Mouse (Mus musculus) limb, embryonic 12.5 days (tissue): Measurements from ENCODE around the gene Ccdc148. TPM values are rescaled to one million over a fixed set of nuclear protein-coding genes. Genes with fewer than 3 reads are reported as not detected.

ENCODE experiments used
- ATAC-seq: fragments of 200-750 bp; cut with Nextera tagmentation; 2 replicates; pipeline ENCODE4 v1.8.0; 2017; ENCODE audit warnings: low read depth, moderate TSS enrichment; ENCODE audit not compliant: insufficient number of reproducible peaks, insufficient read depth, low FRiP score, low TSS enrichment
- H3K27ac ChIP-seq: fragments of 300-500 bp; sonication (generic); 2 replicates; pipeline ENCODE4 v1.5.1; 2016; ENCODE audit warnings: mild to moderate bottlenecking, moderate library complexity
- H3K27me3 ChIP-seq: fragments of 300-500 bp; sonication (generic); 2 replicates; pipeline ENCODE4 v1.6.1; 2016; ENCODE audit warnings: mild to moderate bottlenecking, moderate library complexity
- H3K36me3 ChIP-seq: fragments of 300-500 bp; sonication (generic); 2 replicates; pipeline ENCODE4 v1.6.1; 2016; ENCODE audit warnings: mild to moderate bottlenecking, moderate library complexity
- H3K4me1 ChIP-seq: fragments of 300-500 bp; sonication (generic); replicated peaks from 2 replicates; pipeline ENCODE4 v1.6.1; 2016
- H3K4me2 ChIP-seq: fragments of 300-500 bp; sonication (generic); 2 replicates; pipeline ENCODE4 v1.6.1; 2016; ENCODE audit warnings: mild to moderate bottlenecking, moderate library complexity
- H3K4me3 ChIP-seq: fragments of 300-500 bp; sonication (generic); replicated peaks from 2 replicates; pipeline ENCODE4 v1.5.1; 2016; ENCODE audit warnings: mild to moderate bottlenecking
- H3K9ac ChIP-seq: fragments of 300-500 bp; sonication (generic); replicated peaks from 2 replicates; pipeline ENCODE4 v1.6.1; 2016; ENCODE audit warnings: mild to moderate bottlenecking, moderate library complexity
- H3K9me3 ChIP-seq: fragments of 300-500 bp; sonication (generic); 2 replicates; pipeline ENCODE4 v1.6.1; 2016; ENCODE audit warnings: mild to moderate bottlenecking, moderate library complexity
- WGBS: fragments of 180-500 bp; shearing (Covaris S2); methylation state at CpG from one replicate; pipeline ENCODE4 v1.1.7; 2016; 5-methylcytosine and 5-hydroxymethylcytosine counted together
- polyA plus RNA-seq: library from polyadenylated mRNA; unstranded; fragments of >200 nt; fragmentation: Nextera tagmentation; extraction: Ambion mirVana; gene quantifications from 2 replicates; pipeline ENCODE4 v1.2.1, GENCODE M21; 2016

The Ccdc148 gene
- polyA plus RNA-seq, 1 experiment from 2014 or later, result 0.69 TPM

DNA sequence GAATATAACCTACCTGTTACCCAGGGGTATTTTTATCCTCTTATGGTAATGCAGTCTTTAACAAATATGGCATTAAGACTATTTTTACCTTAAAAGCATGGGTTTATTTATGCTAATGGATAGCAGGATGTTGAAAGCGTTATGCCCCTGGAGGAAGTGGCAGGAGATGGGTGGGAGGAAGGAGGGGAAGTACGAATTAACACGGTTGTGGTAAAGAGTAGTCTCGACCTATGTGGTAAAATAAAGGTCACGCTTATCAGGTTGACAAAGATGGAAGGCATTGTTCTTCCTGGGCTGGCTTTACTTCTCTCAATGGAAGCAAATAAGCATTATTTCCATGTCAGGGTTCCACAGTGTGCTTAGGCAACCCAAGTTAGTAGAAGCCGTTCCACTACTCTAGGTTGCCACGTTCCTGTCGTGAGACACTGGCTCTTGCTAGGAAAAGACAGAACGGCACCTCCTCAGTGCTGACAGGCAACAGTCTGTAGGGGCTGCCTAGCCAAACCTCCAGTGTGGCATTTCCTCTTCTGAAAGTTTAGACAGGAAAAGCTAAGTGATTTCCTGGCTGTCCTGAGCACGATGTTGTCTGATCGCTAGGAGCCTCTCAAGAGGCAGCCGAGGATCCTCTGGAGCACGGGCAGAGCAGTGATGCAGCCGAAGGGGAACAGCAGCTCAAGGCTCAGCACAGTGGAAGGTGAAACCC is 253.5 kb downstream of the Ccdc148 start:
- H3K4me3 ChIP-seq, result no peak overlapping the region
- H3K9ac ChIP-seq, result no peak overlapping the region
- H3K9me3 ChIP-seq, result no peaks in the 10 kb centered on the region
- no peak for ATAC-seq
- WGBS, result 59% methylated on average over 14 of the region's 14 CpGs
- no peaks in the 10 kb centered on the region for H3K36me3 ChIP-seq
- no peak overlapping the region for H3K4me2 ChIP-seq
- H3K27ac ChIP-seq, result no peak overlapping the region
- H3K4me1 ChIP-seq, result no peaks in the 10 kb centered on the region; the same call in 1 of the 2 replicates
- H3K27me3 ChIP-seq, result no peaks in the 10 kb centered on the region

DNA sequence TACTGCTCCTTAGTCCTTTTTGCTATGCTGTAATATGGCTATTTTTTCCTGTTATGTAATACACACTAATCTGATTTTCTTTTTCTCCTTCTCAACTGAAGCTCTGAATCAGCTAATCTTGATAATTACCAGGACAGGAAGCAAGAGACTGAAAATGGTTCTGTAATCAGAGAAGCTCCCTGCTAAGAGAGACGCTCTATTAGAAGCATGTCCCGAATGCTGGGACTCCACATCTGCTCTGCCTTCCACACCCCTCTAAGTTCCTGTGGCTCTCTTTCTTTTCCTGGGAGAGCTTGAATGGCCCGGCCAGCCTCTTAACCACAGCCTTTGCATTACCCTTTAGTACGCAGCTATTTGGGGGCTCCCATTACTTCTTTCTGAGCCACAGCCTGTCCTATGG is 255.4 kb downstream of the Ccdc148 start:
- Histone ChIP-seq H3K27me3 (no peaks in the 10 kb centered on the region), H3K27ac (no peak overlapping the region), H3K4me1 (no peaks in the 10 kb centered on the region; the same call in 1 of the 2 replicates), H3K4me3 (no peak overlapping the region), H3K9ac (no peak overlapping the region), H3K9me3 (no peaks in the 10 kb centered on the region), H3K4me2 (no peak overlapping the region), H3K36me3 (no peaks in the 10 kb centered on the region)
- WGBS, result 54% methylated on average over 4 of the region's 4 CpGs
- no peak for ATAC-seq

DNA sequence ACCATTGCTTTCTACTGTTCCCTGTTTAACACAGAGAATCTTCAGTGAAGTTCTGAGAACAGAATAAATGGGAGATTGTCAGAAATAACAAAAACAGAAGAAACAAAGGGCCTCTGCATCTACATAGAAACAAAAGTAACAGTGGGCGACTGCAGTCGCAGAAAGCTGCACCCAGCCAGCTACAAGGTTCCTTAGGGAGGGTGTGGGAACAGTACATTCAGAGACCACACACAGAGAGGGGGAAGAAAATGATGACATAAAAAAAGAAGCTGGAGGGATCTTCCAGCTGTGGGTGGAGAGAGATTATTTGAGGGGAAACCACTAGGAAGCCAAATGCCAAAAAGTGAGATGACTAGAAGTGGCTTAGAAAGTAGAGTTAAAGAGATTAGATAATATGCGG is 280.6 kb downstream of the Ccdc148 start:
- H3K9ac ChIP-seq, result no peak overlapping the region
- H3K36me3 ChIP-seq, result no peaks in the 10 kb centered on the region
- H3K4me1 ChIP-seq, result no peaks in the 10 kb centered on the region
- 68% methylated on average over 3 of the region's 3 CpGs for WGBS
- H3K9me3 ChIP-seq, result no peaks in the 10 kb centered on the region
- no peaks in the 10 kb centered on the region for H3K27me3 ChIP-seq
- ATAC-seq, result no peak
- no peak overlapping the region for H3K4me3 ChIP-seq
- H3K27ac ChIP-seq, result no peak overlapping the region
- no peak overlapping the region for H3K4me2 ChIP-seq

DNA sequence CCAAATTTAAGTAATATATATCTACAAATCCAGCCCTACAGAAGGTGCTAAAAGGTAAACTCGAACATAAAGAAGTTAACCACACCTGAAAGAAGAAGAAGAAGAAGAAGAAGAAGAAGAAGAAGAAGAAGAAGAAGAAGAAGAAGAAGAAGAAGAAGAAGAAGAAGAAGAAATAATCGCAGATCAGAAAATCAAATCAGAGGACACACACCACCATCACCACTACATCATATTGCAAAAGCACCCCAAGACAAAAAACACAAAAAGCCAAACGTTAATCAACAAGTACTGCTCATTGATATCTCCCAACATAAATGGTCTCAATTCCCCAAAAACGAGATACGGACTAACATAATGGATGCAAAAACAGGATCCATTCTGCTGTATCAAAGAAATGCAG is 301.3 kb downstream of the Ccdc148 start, which contains the start of gene Gm11099:
Gm11099 (plus strand) TSS at position 301 of the 400 bp plus-strand sequence.
- no peak for ATAC-seq
- Histone ChIP-seq H3K4me2 (no peak within 1 kb of the TSS), H3K9ac (no peak within 1 kb of the TSS), H3K9me3 (no peaks in the 10 kb centered on the region), H3K27ac (no peak within 1 kb of the TSS), H3K4me1 (no peaks in the 10 kb centered on the region), H3K36me3 (no peaks in the 10 kb centered on the region), H3K27me3 (no peaks in the 10 kb centered on the region), H3K4me3 (no peak within 1 kb of the TSS)
- WGBS, result 89% methylated on average over 5 of the region's 5 CpGs

DNA sequence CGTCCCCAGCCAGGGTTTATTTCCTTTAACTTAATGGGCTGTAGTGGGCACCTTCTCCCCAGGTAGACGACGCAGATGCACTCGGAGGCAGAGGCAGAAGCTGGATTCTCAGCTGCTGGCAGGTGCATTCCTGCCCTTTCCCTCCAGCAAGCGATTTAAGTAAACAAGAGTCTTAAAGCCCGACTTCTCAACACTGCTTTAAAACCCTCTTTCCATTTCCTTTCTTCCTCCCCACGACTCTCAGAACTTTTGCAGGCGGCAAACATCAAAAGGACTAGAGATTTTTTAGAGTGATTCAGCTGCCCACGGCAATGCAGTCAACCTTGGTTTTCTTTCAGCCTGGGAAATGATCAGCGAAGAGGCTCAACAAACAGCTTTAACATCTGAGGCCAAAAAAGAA is 316.0 kb downstream of the Ccdc148 start:
- 15% methylated on average over 10 of the region's 10 CpGs for WGBS
- no peak overlapping the region for H3K4me2 ChIP-seq
- ATAC-seq, result no peak
- H3K4me1 ChIP-seq, result peaks cover 4% of the 10 kb centered on the region; the same call in 1 of the 2 replicates
- no peaks in the 10 kb centered on the region for H3K36me3 ChIP-seq
- H3K27me3 ChIP-seq, result no peaks in the 10 kb centered on the region
- no peak overlapping the region for H3K27ac ChIP-seq
- H3K9ac ChIP-seq, result no peak overlapping the region
- no peak overlapping the region for H3K4me3 ChIP-seq
- H3K9me3 ChIP-seq, result no peaks in the 10 kb centered on the region

DNA sequence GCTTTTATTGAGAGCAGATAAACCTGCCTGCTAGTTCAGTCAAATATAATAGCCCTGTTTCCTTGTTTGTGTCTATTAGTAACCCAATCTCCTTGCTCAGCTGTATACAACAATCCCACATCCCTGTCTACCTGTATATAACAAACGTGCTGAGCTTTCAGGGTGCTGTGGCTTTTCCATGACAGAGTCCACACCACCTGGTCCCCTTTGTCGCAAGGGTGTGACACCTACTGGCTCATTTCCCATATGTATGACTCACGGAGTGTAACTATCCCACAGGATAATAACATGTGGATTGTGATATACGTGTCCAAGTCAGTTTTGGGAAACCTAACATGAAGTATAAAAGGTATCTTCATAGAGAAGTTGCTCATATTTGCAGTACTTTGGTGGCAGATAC is 318.0 kb downstream of the Ccdc148 start:
- Histone ChIP-seq H3K9me3 (no peaks in the 10 kb centered on the region), H3K4me3 (no peak overlapping the region), H3K27ac (no peak overlapping the region), H3K9ac (no peak overlapping the region), H3K4me1 (peaks cover 4% of the 10 kb centered on the region; the same call in 1 of the 2 replicates), H3K36me3 (no peaks in the 10 kb centered on the region), H3K4me2 (no peak overlapping the region), H3K27me3 (no peaks in the 10 kb centered on the region)
- 88% methylated on average over 4 of the region's 4 CpGs for WGBS
- no peak for ATAC-seq

DNA sequence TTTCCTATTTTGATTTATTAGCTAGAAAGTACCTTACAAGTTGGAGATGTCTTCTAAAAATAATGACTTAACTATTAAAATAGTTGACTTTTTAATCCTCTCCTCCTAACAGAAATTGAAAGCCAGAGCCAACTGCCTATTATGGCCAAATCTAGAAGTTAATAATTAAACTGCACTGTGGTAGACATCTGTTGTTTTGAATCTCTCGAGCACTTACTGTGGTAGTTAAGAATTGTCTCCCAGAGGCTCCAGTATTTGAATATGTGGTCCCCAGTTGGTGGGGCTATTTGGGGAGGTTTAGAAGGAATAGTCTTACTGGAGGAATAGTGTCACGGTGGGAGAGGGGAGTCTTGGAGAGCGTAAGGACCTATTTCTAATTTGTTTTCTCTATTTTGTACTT is 319.5 kb downstream of the Ccdc148 start:
- 86% methylated on average over 3 of the region's 3 CpGs for WGBS
- no peak for ATAC-seq

DNA sequence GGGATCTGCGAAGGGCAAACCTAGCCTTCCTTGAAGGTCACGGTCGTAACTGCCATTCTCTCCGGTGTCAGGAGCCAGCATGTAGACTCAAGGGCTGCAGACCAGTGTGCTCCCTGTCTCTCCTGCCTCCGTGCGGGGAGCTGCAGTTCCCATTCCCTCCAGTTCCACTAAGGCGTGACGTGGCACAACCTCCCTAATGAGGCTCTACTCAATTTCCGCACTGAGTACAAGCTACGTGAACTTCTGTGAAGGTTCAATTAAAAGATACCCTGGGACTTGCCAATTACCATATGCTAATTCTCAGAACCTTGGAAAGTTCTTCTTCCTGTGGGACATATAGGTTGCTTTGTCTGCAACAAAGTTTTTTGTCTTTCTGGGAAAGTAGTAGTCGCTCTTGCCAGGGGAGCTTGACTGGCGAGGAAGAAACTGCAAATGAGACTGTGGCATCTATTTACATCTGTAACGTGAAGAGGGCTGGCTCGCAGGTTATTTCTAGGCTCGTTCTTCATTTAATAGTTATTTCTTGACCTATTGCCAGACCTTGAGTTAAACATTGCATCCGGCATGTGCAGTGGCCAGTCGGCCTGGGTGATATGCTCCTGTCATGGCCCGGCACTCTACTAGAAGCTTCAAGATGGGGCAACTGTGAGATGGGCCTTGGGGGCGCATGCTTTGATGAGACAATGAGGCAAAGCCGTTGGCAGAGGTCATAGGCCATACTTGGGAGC is 328.1 kb downstream of the Ccdc148 start:
- H3K27ac ChIP-seq, result no peak overlapping the region
- H3K27me3 ChIP-seq, result no peaks in the 10 kb centered on the region
- no peaks in the 10 kb centered on the region; the same call in 1 of the 2 replicates for H3K9me3 ChIP-seq
- 91% methylated on average over 20 of the region's 20 CpGs for WGBS
- peaks cover 2% of the 10 kb centered on the region for H3K4me1 ChIP-seq
- no peak overlapping the region for H3K4me3 ChIP-seq
- no peak for ATAC-seq
- no peak overlapping the region for H3K4me2 ChIP-seq
- no peaks in the 10 kb centered on the region for H3K36me3 ChIP-seq
- H3K9ac ChIP-seq, result no peak overlapping the region

More for the DNA sequence above, 319.5 kb downstream of the Ccdc148 start:
- Histone ChIP-seq H3K27ac (no peak overlapping the region), H3K9me3 (no peaks in the 10 kb centered on the region), H3K4me3 (no peak overlapping the region), H3K4me2 (no peak overlapping the region), H3K4me1 (peaks cover 4% of the 10 kb centered on the region; the same call in 1 of the 2 replicates), H3K27me3 (no peaks in the 10 kb centered on the region), H3K36me3 (no peaks in the 10 kb centered on the region), H3K9ac (no peak overlapping the region)

DNA sequence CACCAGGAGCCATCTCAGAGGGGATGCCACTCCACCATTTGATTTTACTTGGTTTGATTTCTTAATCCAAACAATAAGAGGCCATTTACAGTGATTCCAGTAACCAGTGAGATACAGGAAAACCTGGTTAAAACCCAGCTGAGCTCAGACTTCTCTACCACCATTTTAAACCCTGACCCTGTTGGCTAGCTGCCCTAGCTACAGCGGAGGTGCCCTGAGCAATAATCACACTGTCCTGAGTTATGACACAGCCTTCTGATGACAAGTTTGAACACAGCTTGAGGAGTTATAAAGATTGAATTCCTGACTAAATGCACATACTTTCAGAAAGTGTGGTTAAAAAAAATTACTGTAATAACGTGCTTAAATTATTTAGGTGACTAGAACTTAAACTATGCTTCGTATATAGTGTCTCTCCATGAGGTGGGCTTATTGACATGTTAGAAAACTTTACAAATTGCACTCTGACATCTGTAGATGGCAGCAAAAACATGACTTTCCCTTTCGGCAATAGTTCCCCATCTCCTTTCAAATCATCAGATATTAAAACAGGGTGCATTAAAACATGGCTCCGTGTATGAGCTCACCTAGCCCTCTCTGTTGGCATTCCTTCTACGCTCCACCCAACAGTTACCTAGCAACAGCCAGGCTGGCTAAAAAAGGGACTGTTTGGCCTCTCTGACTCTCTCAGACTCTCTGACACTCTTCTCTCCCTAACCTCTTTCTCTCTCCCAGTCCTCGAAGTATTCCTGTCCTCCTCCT is 330.3 kb downstream of the Ccdc148 start:
- no peak for ATAC-seq
- H3K9me3 ChIP-seq, result no peaks in the 10 kb centered on the region; the same call in 1 of the 2 replicates
- H3K9ac ChIP-seq, result no peak overlapping the region
- H3K36me3 ChIP-seq, result no peaks in the 10 kb centered on the region
- H3K27me3 ChIP-seq, result no peaks in the 10 kb centered on the region
- no peak overlapping the region for H3K4me3 ChIP-seq
- no peak overlapping the region for H3K27ac ChIP-seq
- 71% methylated on average over 7 of the region's 7 CpGs for WGBS
- no peak overlapping the region for H3K4me2 ChIP-seq
- H3K4me1 ChIP-seq, result peaks cover under 1% of the 10 kb centered on the region

DNA sequence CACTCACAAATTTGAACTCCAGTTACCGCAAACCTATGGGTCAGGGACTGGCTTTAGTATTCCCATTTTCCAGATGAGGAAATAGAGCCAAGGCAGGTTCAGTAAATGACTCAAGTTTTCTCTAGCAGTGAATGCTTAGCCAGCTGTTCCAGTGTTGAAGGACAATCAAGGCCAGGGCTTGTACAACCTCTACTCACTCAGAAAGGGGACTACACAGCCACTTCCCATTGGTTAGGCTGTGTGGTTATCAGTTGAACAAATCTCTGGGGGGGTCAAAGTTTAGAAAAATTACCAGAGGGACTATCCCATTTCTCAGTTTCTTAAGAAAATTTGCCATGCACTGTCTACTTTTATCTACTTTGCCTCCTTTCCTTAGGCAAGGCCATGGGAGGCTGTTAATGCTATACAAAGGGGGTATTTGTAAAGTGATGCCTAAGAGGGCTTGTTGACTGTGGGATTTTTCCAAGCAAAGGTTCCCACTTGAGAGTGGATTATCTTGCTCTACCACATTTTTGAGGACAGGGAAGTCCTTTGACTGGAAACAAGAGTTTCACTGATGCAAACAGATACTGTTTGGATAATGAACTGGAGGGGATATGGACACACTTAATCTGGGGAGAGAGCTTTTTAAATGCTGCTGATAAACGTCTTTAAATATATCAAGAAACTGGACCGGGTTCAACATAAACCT is 331.4 kb downstream of the Ccdc148 start:
- 71% methylated on average over 3 of the region's 3 CpGs for WGBS
- Histone ChIP-seq H3K36me3 (no peaks in the 10 kb centered on the region), H3K27ac (no peak overlapping the region), H3K9ac (no peak overlapping the region), H3K4me1 (no peaks in the 10 kb centered on the region; the same call in none of the 2 replicates), H3K9me3 (no peaks in the 10 kb centered on the region; the same call in 1 of the 2 replicates), H3K4me2 (no peak overlapping the region), H3K4me3 (no peak overlapping the region), H3K27me3 (no peaks in the 10 kb centered on the region)
- no peak for ATAC-seq
